Mouse (Mus musculus): Measurements from ENCODE around the gene Rab8b. TPM values are rescaled to one million over a fixed set of nuclear protein-coding genes. Genes with fewer than 3 reads are reported as not detected.
"Not testable (repeated sequence)": the region's sequence is repeated elsewhere in the genome, so short reads cannot be mapped to it uniquely, and the experiment has no call there.

Rab8b gene
- polyA plus RNA-seq, 1 experiment = 15.3 TPM

GRCm38 (mm10) chr9:66895995-66896394, 23.5 kb downstream of the Rab8b start:
- H3K4me1 ChIP-seq (ENCODE audit: control insufficient read depth, insufficient read depth, low read length) = no peaks in the 10 kb centered on the region
- 77% methylated on average over 5 of the region's 5 CpGs for WGBS
- TF ChIP-seq POLR2A (IDR thresholded peaks at IDR 0.05; ENCODE audit: borderline replicate concordance, insufficient read depth, low read length) = no peak
- no peak for TF ChIP-seq CTCF (IDR thresholded peaks at IDR 0.05; ENCODE audit: borderline replicate concordance, insufficient read depth, low read depth, low read length)

GRCm38 (mm10) chr9:66895035-66895779, 24.3 kb downstream of the Rab8b start:
- 76% methylated on average over 10 of the region's 10 CpGs for WGBS
- TF ChIP-seq POLR2A (IDR thresholded peaks at IDR 0.05; ENCODE audit: borderline replicate concordance, insufficient read depth, low read length) (no peak), CTCF (IDR thresholded peaks at IDR 0.05; ENCODE audit: borderline replicate concordance, insufficient read depth, low read depth, low read length) (no peak)
- no peak for DNase-seq
- Histone ChIP-seq H3K27me3 (ENCODE audit: control insufficient read depth, insufficient read depth, low read length) (no peaks in the 10 kb centered on the region), H3K27ac (ENCODE audit: insufficient read depth, low read length) (no peak overlapping the region), H3K4me1 (ENCODE audit: control insufficient read depth, insufficient read depth, low read length) (no peaks in the 10 kb centered on the region), H3K4me3 (replicated peaks; ENCODE audit: insufficient read depth, low read depth, low read length) (no peak overlapping the region)

More at GRCm38 (mm10) chr9:66895995-66896394, 23.5 kb downstream of the Rab8b start:
- H3K27me3 ChIP-seq (ENCODE audit: control insufficient read depth, insufficient read depth, low read length) = no peaks in the 10 kb centered on the region
- no peak overlapping the region for H3K4me3 ChIP-seq (replicated peaks; ENCODE audit: insufficient read depth, low read depth, low read length)
- DNase-seq = no peak
- H3K27ac ChIP-seq (ENCODE audit: insufficient read depth, low read length) = no peak overlapping the region

- no peak for DNase-seq
- 91% methylated on average over 1 of the region's 1 CpGs for WGBS
- Histone ChIP-seq H3K27ac (ENCODE audit: insufficient read depth, low read length) (no peak overlapping the region), H3K4me1 (ENCODE audit: control insufficient read depth, insufficient read depth, low read length) (no peaks in the 10 kb centered on the region), H3K27me3 (ENCODE audit: control insufficient read depth, insufficient read depth, low read length) (no peaks in the 10 kb centered on the region), H3K4me3 (replicated peaks; ENCODE audit: insufficient read depth, low read depth, low read length) (no peak overlapping the region)
- TF ChIP-seq POLR2A (IDR thresholded peaks at IDR 0.05; ENCODE audit: borderline replicate concordance, insufficient read depth, low read length) (no peak), CTCF (IDR thresholded peaks at IDR 0.05; ENCODE audit: borderline replicate concordance, insufficient read depth, low read depth, low read length) (no peak)
Measured at GRCm38 (mm10) chr9:66894421-66894820, 25.1 kb downstream of the Rab8b start.

- WGBS = 99% methylated on average over 4 of the region's 4 CpGs
- not testable (repeated sequence) for H3K27me3 ChIP-seq (ENCODE audit: control insufficient read depth, insufficient read depth, low read length); H3K4me3 ChIP-seq (replicated peaks; ENCODE audit: insufficient read depth, low read depth, low read length); H3K4me1 ChIP-seq (ENCODE audit: control insufficient read depth, insufficient read depth, low read length); DNase-seq; H3K27ac ChIP-seq (ENCODE audit: insufficient read depth, low read length)
Measured at GRCm38 (mm10) chr9:66892456-66892855, 27.0 kb downstream of the Rab8b start.

- H3K27me3 ChIP-seq (ENCODE audit: control insufficient read depth, insufficient read depth, low read length) = no peaks in the 10 kb centered on the region
- DNase-seq = peak in 1 of 2 experiments; percentile 5
- no peak overlapping the region for H3K27ac ChIP-seq (ENCODE audit: insufficient read depth, low read length)
- WGBS = 64% methylated on average over 6 of the region's 6 CpGs
- TF ChIP-seq POLR2A (IDR thresholded peaks at IDR 0.05; ENCODE audit: borderline replicate concordance, insufficient read depth, low read length) (no peak), CTCF (IDR thresholded peaks at IDR 0.05; ENCODE audit: borderline replicate concordance, insufficient read depth, low read depth, low read length) (no peak)
- no peak overlapping the region for H3K4me3 ChIP-seq (replicated peaks; ENCODE audit: insufficient read depth, low read depth, low read length)
- H3K4me1 ChIP-seq (ENCODE audit: control insufficient read depth, insufficient read depth, low read length) = no peaks in the 10 kb centered on the region
Measured at GRCm38 (mm10) chr9:66887960-66888610, 31.4 kb downstream of the Rab8b start.

- H3K27ac ChIP-seq (ENCODE audit: insufficient read depth, low read length) = no peak overlapping the region
- H3K27me3 ChIP-seq (ENCODE audit: control insufficient read depth, insufficient read depth, low read length) = no peaks in the 10 kb centered on the region
- H3K4me3 ChIP-seq (replicated peaks; ENCODE audit: insufficient read depth, low read depth, low read length) = no peak overlapping the region
- no peak for TF ChIP-seq CTCF (IDR thresholded peaks at IDR 0.05; ENCODE audit: borderline replicate concordance, insufficient read depth, low read depth, low read length)
- TF ChIP-seq POLR2A (IDR thresholded peaks at IDR 0.05; ENCODE audit: borderline replicate concordance, insufficient read depth, low read length) = no peak
- DNase-seq = no peak
- 50% methylated on average over 8 of the region's 8 CpGs for WGBS
- no peaks in the 10 kb centered on the region for H3K4me1 ChIP-seq (ENCODE audit: control insufficient read depth, insufficient read depth, low read length)
Measured at GRCm38 (mm10) chr9:66887301-66887902, 32.1 kb downstream of the Rab8b start.

GRCm38 (mm10) chr9:66886818-66887217, 32.7 kb downstream of the Rab8b start:
- no peak for TF ChIP-seq POLR2A (IDR thresholded peaks at IDR 0.05; ENCODE audit: borderline replicate concordance, insufficient read depth, low read length)
- TF ChIP-seq CTCF (IDR thresholded peaks at IDR 0.05; ENCODE audit: borderline replicate concordance, insufficient read depth, low read depth, low read length) = no peak
- no peak overlapping the region for H3K4me3 ChIP-seq (replicated peaks; ENCODE audit: insufficient read depth, low read depth, low read length)
- WGBS = 93% methylated on average over 6 of the region's 6 CpGs
- H3K27me3 ChIP-seq (ENCODE audit: control insufficient read depth, insufficient read depth, low read length) = no peaks in the 10 kb centered on the region
- no peak overlapping the region for H3K27ac ChIP-seq (ENCODE audit: insufficient read depth, low read length)
- no peak for DNase-seq
- no peaks in the 10 kb centered on the region for H3K4me1 ChIP-seq (ENCODE audit: control insufficient read depth, insufficient read depth, low read length)

GRCm38 (mm10) chr9:66886366-66886765, 33.1 kb downstream of the Rab8b start:
- DNase-seq = no peak
- Histone ChIP-seq H3K4me3 (replicated peaks; ENCODE audit: insufficient read depth, low read depth, low read length) (no peak overlapping the region), H3K4me1 (ENCODE audit: control insufficient read depth, insufficient read depth, low read length) (no peaks in the 10 kb centered on the region), H3K27ac (ENCODE audit: insufficient read depth, low read length) (no peak overlapping the region), H3K27me3 (ENCODE audit: control insufficient read depth, insufficient read depth, low read length) (no peaks in the 10 kb centered on the region)
- TF ChIP-seq POLR2A (IDR thresholded peaks at IDR 0.05; ENCODE audit: borderline replicate concordance, insufficient read depth, low read length) (no peak), CTCF (IDR thresholded peaks at IDR 0.05; ENCODE audit: borderline replicate concordance, insufficient read depth, low read depth, low read length) (no peak)
- WGBS = 31% methylated on average over 3 of the region's 3 CpGs

Data from cerebellum, adult 2 months (tissue).